2 mouse cellular contexts compared by ENCODE assay signal in genomic region chr5:125492379-125493092, GRCm38 (mm10).
TF ChIP-seq lines count a peak whose summit lies in the region.

No protein-coding gene starts in this region.

TF ChIP-seq in CH12.LX, 34 proteins besides CTCF, POLR2A, EP300 and RAD21:
- TF ChIP-seq SMC3 (IDR thresholded peaks at IDR 0.05; ENCODE audit: low read depth, low read length) (no peak), POLR2AphosphoS2 (IDR thresholded peaks at IDR 0.05; ENCODE audit: low read depth, low read length) (no peak), MYC (IDR thresholded peaks at IDR 0.05; ENCODE audit: low read depth, low read length) (no peak), ZMIZ1 (IDR thresholded peaks at IDR 0.05; ENCODE audit: low read depth, low read length) (no peak), CHD1 (IDR thresholded peaks at IDR 0.05; ENCODE audit: low read depth, low read length) (no peak), RCOR1 (conservative IDR thresholded peaks at IDR 0.05; ENCODE audit: low read depth, low read length) (no peak), MAFK (IDR thresholded peaks at IDR 0.05; ENCODE audit: insufficient replicate concordance, low read length) (no peak), E2F4 (IDR thresholded peaks at IDR 0.05; ENCODE audit: insufficient replicate concordance, low read depth, low read length) (no peak), TCF12 (IDR thresholded peaks at IDR 0.05; ENCODE audit: low read depth, low read length) (no peak), NRF1 (IDR thresholded peaks at IDR 0.05; ENCODE audit: low read depth, low read length) (no peak), ZNF384 (IDR thresholded peaks at IDR 0.05; ENCODE audit: low read depth, low read length) (no peak), JUND (conservative IDR thresholded peaks at IDR 0.05; ENCODE audit: low read depth, low read length) (no peak), SIN3A (IDR thresholded peaks at IDR 0.05; ENCODE audit: low read length) (no peak), PAX5 (IDR thresholded peaks at IDR 0.05; ENCODE audit: low read length) (no peak), MAX (IDR thresholded peaks at IDR 0.05; ENCODE audit: low read length) (no peak), KAT2A (IDR thresholded peaks at IDR 0.05; ENCODE audit: insufficient replicate concordance, low read length) (no peak), USF2 (conservative IDR thresholded peaks at IDR 0.05; ENCODE audit: low read depth, low read length) (no peak), ZC3H11A (IDR thresholded peaks at IDR 0.05; ENCODE audit: low read depth, low read length) (no peak), USF1 (IDR thresholded peaks at IDR 0.05; ENCODE audit: low read depth, low read length) (no peak)

TF ChIP-seq in ES-E14, 5 proteins besides CTCF, POLR2A, EP300 and RAD21:
- TF ChIP-seq ZNF384 (IDR thresholded peaks at IDR 0.05; ENCODE audit: low read depth, low read length) (no peak), MAFK (IDR thresholded peaks at IDR 0.05; ENCODE audit: insufficient read depth, low read depth, low read length) (no peak), CHD2 (IDR thresholded peaks at IDR 0.05; ENCODE audit: low read depth, low read length) (no peak), ZC3H11A (IDR thresholded peaks at IDR 0.05; ENCODE audit: borderline replicate concordance, low read depth, low read length) (no peak), HCFC1 (IDR thresholded peaks at IDR 0.05; ENCODE audit: borderline replicate concordance, insufficient read depth, low read length) (no peak)
TF ChIP-seq in ES-E14: peak in this region for 0.
